Mouse (Mus musculus): Measurements from ENCODE around the gene Epo.

GRCm38 (mm10) chr5:137455206-137455605, 77.8 kb downstream of the Epo start:
- TF ChIP-seq EP300 (IDR thresholded peaks at IDR 0.05; ENCODE audit: low read depth) = no peak
- no peak for TF ChIP-seq CTCF (IDR thresholded peaks at IDR 0.05; ENCODE audit: low read depth)
